Mouse (Mus musculus) lung, adult 2 months (tissue): ENCODE measurements around the gene Ampd1. TPM values are rescaled to one million over a fixed set of nuclear protein-coding genes. Genes with fewer than 3 reads are reported as not detected.

Experiments used
- DNase-seq: peaks from one replicate; pipeline ENCODE4 v3.0.0; 2022
- H3K4me1 ChIP-seq: fragments of 200-500 bp; 2 replicates; pipeline ENCODE4 v1.6.1; 2011; ENCODE audit warnings: low read length; ENCODE audit not compliant: control insufficient read depth, insufficient read depth
- H3K4me3 ChIP-seq: fragments of 200-500 bp; replicated peaks from 2 replicates; pipeline ENCODE3; 2011; ENCODE audit warnings: low read depth, mild to moderate bottlenecking, control low read depth, low read length; ENCODE audit errors: extremely low read depth
- CTCF ChIP-seq: fragments of 200-500 bp; IDR thresholded peaks from 2 replicates; pipeline ENCODE4 v1.5.1; 2011; ENCODE audit warnings: mild to moderate bottlenecking, low read length, control low read depth; ENCODE audit not compliant: insufficient read depth
- POLR2A ChIP-seq: fragments of 200-500 bp; IDR thresholded peaks from 2 replicates; pipeline ENCODE4 v1.6.1; 2011; ENCODE audit warnings: low read depth, mild to moderate bottlenecking, control low read depth, low read length, borderline replicate concordance; ENCODE audit errors: extremely low read depth
- WGBS: fragments of 180-500 bp; shearing (Covaris S2); methylation state at CpG from one replicate; pipeline ENCODE4 v1.1.7; 2018; 5-methylcytosine and 5-hydroxymethylcytosine counted together
- polyA plus RNA-seq: library from polyadenylated mRNA; depleted of rRNA; stranded (reverse); fragments of >200 nt; gene quantifications from 2 replicates; pipeline ENCODE4 v1.2.3, GENCODE M21; 2012; rRNA removed

The Ampd1 gene
- polyA plus RNA-seq, 1 experiment: 4.3 TPM

DNA sequence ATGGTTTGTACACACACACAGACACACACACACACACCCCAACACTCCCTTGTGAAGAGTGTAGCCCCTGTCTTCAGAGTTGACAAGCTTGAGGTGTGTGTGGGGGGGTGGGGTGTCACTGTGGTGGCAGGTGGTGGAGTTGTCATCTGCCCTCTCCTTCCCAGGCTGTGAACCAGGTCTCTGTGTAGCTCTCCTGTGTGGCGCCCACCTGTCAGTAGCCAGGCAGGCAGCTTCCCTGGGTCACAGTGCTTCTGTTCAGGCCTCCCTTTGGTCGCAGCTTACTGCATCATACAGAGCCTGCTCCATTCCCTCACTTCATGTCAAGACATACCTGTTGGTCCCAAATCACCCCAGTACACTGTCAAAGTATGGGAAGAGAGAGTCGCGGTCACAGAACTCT, 72.0 kb downstream of the Ampd1 start:
- TF ChIP-seq CTCF: no peak
- no peak for TF ChIP-seq POLR2A
- Histone ChIP-seq H3K4me1 (no peaks in the 10 kb centered on the region), H3K4me3 (no peak overlapping the region)
- 89% methylated on average over 4 of the region's 4 CpGs for WGBS
- no peak for DNase-seq

DNA sequence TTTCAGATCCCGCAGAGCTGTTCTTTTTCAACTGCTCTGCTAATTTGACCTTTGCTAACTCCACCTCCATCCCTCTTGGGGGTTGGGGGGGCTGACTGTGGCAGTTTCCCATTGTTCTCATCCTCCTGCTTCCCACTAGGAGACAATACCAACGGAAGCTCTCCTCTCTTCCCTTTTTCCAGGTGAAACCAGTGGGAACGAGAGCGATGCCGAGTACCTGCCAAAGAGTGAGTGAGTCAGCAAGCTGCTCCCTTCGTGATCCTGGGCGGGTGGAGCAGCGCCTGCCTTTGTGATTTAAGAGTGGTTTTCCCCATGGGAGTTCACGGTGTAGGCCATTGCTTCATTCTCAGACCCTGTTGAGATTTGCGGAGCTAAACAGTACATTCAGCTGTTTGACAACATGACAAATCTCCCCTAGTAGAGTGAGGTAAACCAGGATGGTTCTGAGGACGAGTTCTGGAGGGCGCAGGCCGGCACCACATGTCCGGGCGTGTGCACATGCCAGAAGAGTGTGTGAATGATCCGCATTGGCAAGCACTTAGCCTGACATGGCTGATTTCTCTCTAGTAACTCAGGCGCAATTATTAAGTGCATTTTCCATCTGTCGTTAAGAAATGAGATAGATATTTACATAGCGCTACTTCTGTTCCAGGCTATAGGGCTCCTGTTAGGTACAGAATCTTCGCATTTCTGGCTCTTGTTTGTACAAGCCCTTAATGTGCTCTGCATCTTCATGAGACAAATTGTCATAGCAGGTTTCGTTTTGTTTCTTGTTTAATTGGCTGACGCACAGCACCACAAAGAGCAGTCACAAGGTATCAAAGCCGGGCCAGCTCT, 72.7 kb downstream of the Ampd1 start:
- WGBS: 74% methylated on average over 23 of the region's 23 CpGs
- Histone ChIP-seq H3K4me3 (no peak overlapping the region), H3K4me1 (no peaks in the 10 kb centered on the region)
- no peak for TF ChIP-seq CTCF
- TF ChIP-seq POLR2A: no peak
- DNase-seq: no peak

DNA sequence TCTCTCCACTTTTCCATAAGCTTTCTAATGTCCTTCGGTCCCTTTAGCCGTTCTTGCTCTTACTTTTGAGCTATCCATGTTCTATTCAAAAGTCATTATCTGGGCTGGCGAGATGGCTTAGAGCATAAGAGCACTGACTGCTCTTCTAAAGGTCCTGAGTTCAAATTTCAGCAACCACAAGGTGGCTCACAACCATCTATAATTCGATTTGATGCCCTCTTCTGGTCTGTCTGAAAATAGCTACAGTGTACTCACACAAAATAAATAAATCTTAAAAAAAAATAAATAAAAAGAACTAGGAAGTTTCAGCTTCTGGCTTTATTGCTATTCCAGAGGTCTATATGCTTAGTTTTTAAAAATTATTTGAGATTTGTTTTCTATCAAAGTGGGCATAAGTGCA, 74.0 kb downstream of the Ampd1 start:
- no peak for TF ChIP-seq CTCF
- no peak for TF ChIP-seq POLR2A

DNA sequence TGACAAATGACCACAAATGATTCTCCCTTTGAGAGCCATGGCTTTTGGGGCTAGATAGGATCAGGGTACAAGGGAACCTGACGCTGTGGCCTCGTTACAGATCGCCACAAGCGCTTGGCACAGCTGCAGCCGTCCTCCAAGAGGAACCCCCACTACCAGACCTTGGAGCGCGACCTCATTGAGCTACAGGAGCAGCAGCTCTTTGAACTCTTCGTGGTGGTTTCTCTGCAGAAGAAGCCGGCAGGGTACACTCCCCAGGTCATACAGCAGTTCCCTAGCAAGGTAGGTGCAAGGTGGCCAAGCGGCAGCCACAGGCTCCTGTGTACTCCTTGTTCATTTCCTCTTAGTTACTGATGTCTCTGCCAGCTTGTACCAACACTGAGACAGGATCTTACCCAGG, 75.1 kb downstream of the Ampd1 start:
- Histone ChIP-seq H3K4me1 (no peaks in the 10 kb centered on the region), H3K4me3 (no peak overlapping the region)
- 84% methylated on average over 10 of the region's 10 CpGs for WGBS
- TF ChIP-seq CTCF (no peak), POLR2A (no peak)
- no peak for DNase-seq

More for the DNA sequence above, 74.0 kb downstream of the Ampd1 start:
- WGBS: 81% methylated on average over 4 of the region's 4 CpGs
- Histone ChIP-seq H3K4me1 (no peaks in the 10 kb centered on the region), H3K4me3 (no peak overlapping the region)
- no peak for DNase-seq

Other genes with a start within 250 kb of the Ampd1 start
- gene Sycp1, start 137.9 kb upstream of the Ampd1 start, polyA plus RNA-seq: not detected in 2 replicates
- gene Nr1h5, start 109.9 kb upstream of the Ampd1 start, polyA plus RNA-seq: 0.12 TPM in 1 of 2 replicates, not detected in the other
- 22.9 and 30.8 TPM in 2 replicates for gene Sike1, start 78.3 kb upstream of the Ampd1 start, polyA plus RNA-seq
- 22.8 and 45.1 TPM in 2 replicates for gene Csde1, start 53.6 kb upstream of the Ampd1 start, polyA plus RNA-seq
- 14.2 and 28.1 TPM in 2 replicates for gene Nras, start 15.7 kb upstream of the Ampd1 start, polyA plus RNA-seq
- 1.2 and 3.7 TPM in 2 replicates for gene Dennd2c, start 28.6 kb downstream of the Ampd1 start, polyA plus RNA-seq
- 18.4 and 25.4 TPM in 2 replicates for gene Bcas2, start 97.6 kb downstream of the Ampd1 start, polyA plus RNA-seq
- gene Trim33, start 205.3 kb downstream of the Ampd1 start, polyA plus RNA-seq: 8.0 and 9.7 TPM in 2 replicates